Mouse (Mus musculus) liver, adult 2 months (tissue): ENCODE measurements around the gene Brd4. TPM values are rescaled to one million over a fixed set of nuclear protein-coding genes. Genes with fewer than 3 reads are reported as not detected.

ENCODE experiments used
- DNase-seq: peaks from one replicate; pipeline ENCODE4 v3.0.0-alpha.2; 2011; ENCODE audit warnings: low read depth, low spot score; ENCODE audit errors: extremely low read depth
- H3K27ac ChIP-seq: fragments of 200-500 bp; replicated peaks from 2 replicates; pipeline ENCODE4 v1.5.1; 2012; ENCODE audit warnings: low read depth, mild to moderate bottlenecking, control low read depth, inconsistent platforms, low read length; ENCODE audit not compliant: insufficient read depth
- H3K27me3 ChIP-seq: fragments of 200-500 bp; 2 replicates; pipeline ENCODE4 v1.6.1; 2012; ENCODE audit warnings: mild to moderate bottlenecking, moderate library complexity, low read length, inconsistent platforms; ENCODE audit not compliant: control insufficient read depth, insufficient read depth
- H3K36me3 ChIP-seq: fragments of 200-500 bp; 2 replicates; pipeline ENCODE4 v1.6.1; 2012; ENCODE audit warnings: low read length, inconsistent platforms; ENCODE audit not compliant: control insufficient read depth, insufficient read depth
- H3K4me1 ChIP-seq: fragments of 200-500 bp; 2 replicates; pipeline ENCODE4 v1.6.1; 2011; ENCODE audit warnings: low read length; ENCODE audit not compliant: control insufficient read depth, insufficient read depth
- H3K4me3 ChIP-seq: fragments of 200-500 bp; 2 replicates; pipeline ENCODE4 v1.5.1; 2011; ENCODE audit warnings: low read depth, mild to moderate bottlenecking, control low read depth, low read length, moderate library complexity; ENCODE audit not compliant: insufficient read depth
- H3K79me2 ChIP-seq: fragments of 200-500 bp; 2 replicates; pipeline ENCODE4 v1.6.1; 2012; ENCODE audit warnings: inconsistent platforms, mild to moderate bottlenecking, low read length, moderate library complexity; ENCODE audit not compliant: control insufficient read depth, insufficient read depth
- H3K9ac ChIP-seq: fragments of 200-500 bp; 2 replicates; pipeline ENCODE4 v1.6.1; 2012; ENCODE audit warnings: low read depth, mild to moderate bottlenecking, control low read depth, inconsistent platforms, low read length
- CTCF ChIP-seq: fragments of 200-500 bp; IDR thresholded peaks from 2 replicates; pipeline ENCODE4 v1.5.1; 2011; ENCODE audit warnings: low read depth, low read length, control low read depth
- POLR2A ChIP-seq: fragments of 200-500 bp; IDR thresholded peaks from 2 replicates; pipeline ENCODE4 v1.6.1; 2011; ENCODE audit warnings: low read length, control low read depth; ENCODE audit not compliant: insufficient read depth; ENCODE audit errors: extremely low read depth
- WGBS: fragments of 180-500 bp; shearing (Covaris S2); methylation state at CpG from one replicate; pipeline ENCODE4 v1.1.7; 2018; 5-methylcytosine and 5-hydroxymethylcytosine counted together
- polyA plus RNA-seq: library from polyadenylated mRNA; depleted of rRNA; stranded (reverse); fragments of >200 nt; gene quantifications from 2 replicates; pipeline ENCODE4 v1.2.3, GENCODE M21; 2012; rRNA removed
- total RNA-seq: library from RNA; depleted of rRNA; stranded (reverse); fragments of >200 nt; gene quantifications from 2 replicates; pipeline ENCODE4 v1.2.3, GENCODE M21; 2014; rRNA removed

Brd4 gene
- total and polyA plus RNA-seq, 2 experiments = 10.5 to 18.4 TPM

DNA sequence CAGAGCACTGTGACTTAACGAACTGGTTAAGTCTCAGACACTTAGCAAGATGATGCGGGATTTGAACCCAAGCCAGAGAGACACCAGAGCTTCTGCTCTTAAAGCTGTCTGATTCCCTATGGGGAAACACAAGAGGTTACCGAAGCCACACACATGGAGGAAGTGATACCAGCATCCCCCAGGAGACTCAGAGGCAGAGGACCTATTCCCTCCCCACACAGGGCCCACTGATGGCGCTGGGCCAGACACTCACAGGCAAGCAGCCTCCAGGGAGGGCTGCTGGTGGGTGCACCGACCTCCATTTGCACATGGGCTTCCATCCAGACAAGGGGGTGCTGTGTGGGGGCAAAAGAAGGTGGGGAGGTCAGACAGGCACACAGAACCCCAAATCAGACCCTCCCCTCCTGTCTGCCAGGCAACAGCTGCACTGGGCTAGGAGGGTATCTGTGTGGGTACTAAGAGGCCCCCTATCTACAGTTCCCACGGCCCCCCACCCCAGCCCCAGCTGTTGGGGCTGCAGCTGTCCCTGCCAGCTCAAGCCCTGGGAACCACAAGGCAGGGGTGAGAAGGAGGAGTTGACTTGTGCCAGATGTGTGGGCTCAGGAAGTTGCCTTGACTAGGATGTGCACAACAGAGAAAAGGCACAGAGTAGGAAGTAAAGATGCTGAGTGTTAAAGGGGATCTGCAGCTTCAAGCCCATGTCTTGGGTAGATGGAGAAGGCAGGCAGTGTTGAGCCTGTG is 120.4 kb downstream of the Brd4 start:
- Histone ChIP-seq H3K4me1 (no peaks in the 10 kb centered on the region; the same call in 1 of the 2 replicates), H3K9ac (no peak overlapping the region), H3K36me3 (no peaks in the 10 kb centered on the region), H3K27me3 (peaks cover 13% of the 10 kb centered on the region; the same call in 1 of the 2 replicates), H3K4me3 (no peak overlapping the region), H3K27ac (no peak overlapping the region), H3K79me2 (no peaks in the 10 kb centered on the region)
- TF ChIP-seq CTCF (no peak), POLR2A (no peak)
- no peak for DNase-seq
- WGBS = 71% methylated on average over 6 of the region's 6 CpGs

DNA sequence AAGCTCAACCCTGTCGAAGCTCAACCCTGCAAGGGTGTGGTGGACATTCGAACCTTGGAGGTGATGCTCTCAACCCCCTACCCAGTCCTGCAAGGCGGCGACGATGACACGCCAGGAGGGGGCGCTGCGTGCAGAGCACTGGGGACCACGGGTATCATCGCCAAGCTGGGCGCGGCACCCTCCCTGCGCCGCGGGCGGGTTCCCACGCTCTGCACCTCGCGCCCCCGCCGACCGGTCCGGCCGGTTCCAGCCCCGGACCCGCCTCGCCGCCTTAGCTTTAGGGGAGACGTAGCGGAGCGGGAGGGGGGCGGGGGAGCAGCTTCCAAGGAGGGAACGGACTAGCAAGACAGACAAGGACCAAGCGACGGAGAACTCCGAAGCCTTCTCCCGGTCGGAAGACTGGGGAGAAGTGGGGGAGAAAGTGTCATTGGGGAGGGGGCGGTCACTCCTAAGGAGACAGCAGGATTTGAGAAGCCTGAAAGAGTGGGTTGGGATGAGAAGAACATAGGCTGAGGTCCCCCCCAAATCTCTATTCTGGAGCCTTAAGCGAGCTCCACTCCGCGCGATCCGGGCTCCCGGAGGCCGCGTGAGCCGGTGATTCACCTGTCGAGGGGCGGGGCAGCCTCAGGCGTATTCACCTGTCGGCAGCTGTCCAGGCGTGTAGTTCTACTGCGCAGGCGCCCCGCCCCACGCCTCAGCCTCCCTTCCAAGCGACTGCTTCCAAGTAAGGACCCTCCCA is 122.2 kb downstream of the Brd4 start:
- no peak for TF ChIP-seq POLR2A
- peak; percentile 74 for TF ChIP-seq CTCF
- Histone ChIP-seq H3K4me1 (no peaks in the 10 kb centered on the region; the same call in 1 of the 2 replicates), H3K27ac (no peak overlapping the region), H3K9ac (no peak overlapping the region), H3K36me3 (no peaks in the 10 kb centered on the region), H3K27me3 (peaks cover 13% of the 10 kb centered on the region; the same call in 1 of the 2 replicates), H3K79me2 (no peaks in the 10 kb centered on the region), H3K4me3 (peak overlapping the region; percentile 14; the same call in 1 of the 2 replicates)
- DNase-seq = no peak
- WGBS = 4% methylated on average over 58 of the region's 58 CpGs

DNA sequence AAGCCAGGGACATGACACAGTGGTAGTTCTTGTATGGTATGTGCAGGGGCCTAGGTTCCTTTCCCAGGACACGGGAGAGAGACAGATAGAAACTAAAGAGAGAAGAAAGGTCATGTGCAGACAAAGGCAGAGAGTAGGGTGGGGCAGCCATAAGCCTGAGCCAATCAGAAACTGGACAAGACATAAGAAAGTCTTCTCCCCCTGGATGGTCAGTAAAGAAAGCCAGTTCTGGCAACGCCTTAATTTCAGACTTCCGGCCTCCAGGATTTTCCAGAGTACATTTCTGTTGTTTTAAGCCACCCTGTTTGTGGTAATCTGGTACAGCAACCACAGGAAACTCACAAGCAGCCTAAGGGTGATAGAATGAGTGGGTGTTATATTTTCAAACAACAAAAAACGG is 123.6 kb downstream of the Brd4 start:
- Histone ChIP-seq H3K36me3 (no peaks in the 10 kb centered on the region), H3K4me3 (no peak overlapping the region), H3K27me3 (peaks cover 7% of the 10 kb centered on the region; the same call in 1 of the 2 replicates), H3K4me1 (no peaks in the 10 kb centered on the region), H3K79me2 (no peaks in the 10 kb centered on the region), H3K9ac (no peak overlapping the region), H3K27ac (no peak overlapping the region)
- no peak for DNase-seq
- TF ChIP-seq POLR2A (no peak), CTCF (no peak)
- WGBS = 78% methylated on average over 4 of the region's 4 CpGs

DNA sequence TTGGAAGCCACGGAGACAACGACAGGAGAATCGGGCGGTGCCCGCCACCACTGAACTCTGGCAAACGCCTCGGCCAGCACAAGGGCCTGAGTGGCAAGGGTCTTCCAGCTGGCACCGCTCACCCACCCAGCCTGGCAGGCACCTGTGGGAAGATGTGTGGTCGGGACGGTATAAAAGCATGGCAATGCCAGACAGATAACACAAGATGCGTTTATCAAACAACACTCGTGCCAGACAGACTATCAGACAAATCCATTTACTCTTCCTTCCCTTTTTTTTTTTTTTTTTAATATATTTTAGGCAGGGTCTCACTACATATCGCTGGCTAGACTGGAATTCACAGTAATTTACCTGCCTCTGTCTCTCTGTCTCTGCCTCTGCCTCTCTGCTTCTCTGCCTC is 125.7 kb downstream of the Brd4 start:
- Histone ChIP-seq H3K27me3 (peaks cover 7% of the 10 kb centered on the region; the same call in 1 of the 2 replicates), H3K4me3 (no peak overlapping the region), H3K4me1 (no peaks in the 10 kb centered on the region), H3K36me3 (no peaks in the 10 kb centered on the region), H3K27ac (no peak overlapping the region), H3K79me2 (no peaks in the 10 kb centered on the region), H3K9ac (no peak overlapping the region)
- 87% methylated on average over 13 of the region's 13 CpGs for WGBS
- DNase-seq = no peak
- TF ChIP-seq POLR2A (no peak), CTCF (no peak)

DNA sequence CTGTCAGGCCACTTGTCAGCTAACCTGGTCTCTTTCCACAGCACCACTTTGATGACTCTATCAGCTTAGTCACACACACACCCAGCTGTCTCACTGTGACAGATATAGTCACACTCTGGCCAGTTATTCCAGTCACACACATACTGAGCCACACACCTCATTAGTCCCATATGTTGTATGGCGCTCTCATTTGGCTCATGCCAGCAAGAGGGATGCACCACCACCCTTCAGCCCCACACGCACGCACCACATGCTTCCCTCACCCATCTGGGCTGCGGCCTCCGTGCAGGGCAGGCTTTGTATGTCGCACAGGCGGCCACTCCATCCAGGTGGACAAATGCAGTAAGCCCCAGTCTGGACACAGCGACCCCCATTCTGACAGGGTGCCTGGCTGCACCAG is 137.8 kb downstream of the Brd4 start:
- no peak overlapping the region for H3K9ac ChIP-seq
- H3K27ac ChIP-seq = no peak overlapping the region
- WGBS = 96% methylated on average over 8 of the region's 8 CpGs
- H3K79me2 ChIP-seq = no peaks in the 10 kb centered on the region
- no peaks in the 10 kb centered on the region for H3K4me1 ChIP-seq
- no peak for TF ChIP-seq POLR2A
- TF ChIP-seq CTCF = no peak
- no peak for DNase-seq
- H3K27me3 ChIP-seq = no peaks in the 10 kb centered on the region; the same call in 1 of the 2 replicates
- no peaks in the 10 kb centered on the region for H3K36me3 ChIP-seq
- H3K4me3 ChIP-seq = no peak overlapping the region

Other genes starting within 250 kb of the Brd4 start
- gene Rrp1b, start 248.6 kb downstream of the Brd4 start, total RNA-seq = 4.8 and 5.7 TPM in 2 replicates
- gene Rrp1b, start 248.6 kb downstream of the Brd4 start, polyA plus RNA-seq = 3.6 and 5.9 TPM in 2 replicates
- 0.13 and 0.46 TPM in 2 replicates for gene Hsf2bp, start 248.4 kb downstream of the Brd4 start, total RNA-seq
- 0.12 and 0.18 TPM in 2 replicates for gene Hsf2bp, start 248.4 kb downstream of the Brd4 start, polyA plus RNA-seq
- gene Notch3, start 117.9 kb downstream of the Brd4 start, total RNA-seq = 0.55 and 1.0 TPM in 2 replicates
- 1.3 TPM in 2 replicates for gene Notch3, start 117.9 kb downstream of the Brd4 start, polyA plus RNA-seq
- gene Ephx3, start 95.2 kb downstream of the Brd4 start, total RNA-seq = 0.07 and 0.09 TPM in 2 replicates
- 0.21 and 0.22 TPM in 2 replicates for gene Ephx3, start 95.2 kb downstream of the Brd4 start, polyA plus RNA-seq
- 30.3 and 31.6 TPM in 2 replicates for gene Akap8, start 36.5 kb upstream of the Brd4 start, total RNA-seq
- 29.0 and 47.9 TPM in 2 replicates for gene Akap8, start 36.5 kb upstream of the Brd4 start, polyA plus RNA-seq
- gene Akap8l, start 65.9 kb upstream of the Brd4 start, total RNA-seq = 25.2 and 26.7 TPM in 2 replicates
- gene Akap8l, start 65.9 kb upstream of the Brd4 start, polyA plus RNA-seq = 40.5 and 62.0 TPM in 2 replicates
- gene Wiz, start 104.7 kb upstream of the Brd4 start, total RNA-seq = 1.8 and 2.7 TPM in 2 replicates
- 10.4 and 14.0 TPM in 2 replicates for gene Wiz, start 104.7 kb upstream of the Brd4 start, polyA plus RNA-seq
- gene Rasal3, start 118.9 kb upstream of the Brd4 start, total RNA-seq = 0.81 and 0.83 TPM in 2 replicates
- 1.2 and 1.6 TPM in 2 replicates for gene Rasal3, start 118.9 kb upstream of the Brd4 start, polyA plus RNA-seq
- 69.5 and 141 TPM in 2 replicates for gene Pglyrp2, start 139.4 kb upstream of the Brd4 start, total RNA-seq
- gene Pglyrp2, start 139.4 kb upstream of the Brd4 start, polyA plus RNA-seq = 198 and 251 TPM in 2 replicates
- 0.18 and 0.47 TPM in 2 replicates for gene Cyp4f39, start 168.0 kb upstream of the Brd4 start, total RNA-seq
- gene Cyp4f39, start 168.0 kb upstream of the Brd4 start, polyA plus RNA-seq = 0.49 and 0.67 TPM in 2 replicates
- gene Cyp4f17, start 221.3 kb upstream of the Brd4 start, total RNA-seq = 10.2 and 14.1 TPM in 2 replicates
- gene Cyp4f17, start 221.3 kb upstream of the Brd4 start, polyA plus RNA-seq = 18.7 and 20.1 TPM in 2 replicates